Mouse (Mus musculus): ENCODE data around the gene Ctrc.

Gene Ctrc

GRCm38 (mm10) chr4:141866933-141867490 is 20.9 kb upstream of the Ctrc start:
- no peak for DNase-seq (ENCODE audit: low read depth)

- no peak for DNase-seq (ENCODE audit: low read depth)
These were observed 19.4 kb upstream of the Ctrc start for GRCm38 (mm10) chr4:141865600-141865999.

GRCm38 (mm10) chr4:141865006-141865405 is 18.8 kb upstream of the Ctrc start:
- no peak for DNase-seq (ENCODE audit: low read depth)

GRCm38 (mm10) chr4:141864506-141864905 is 18.3 kb upstream of the Ctrc start:
- no peak for DNase-seq (ENCODE audit: low read depth)

GRCm38 (mm10) chr4:141863726-141864280 is 17.6 kb upstream of the Ctrc start:
- no peak for DNase-seq (ENCODE audit: low read depth)

- DNase-seq (ENCODE audit: low read depth): no peak
These were observed 16.7 kb upstream of the Ctrc start for GRCm38 (mm10) chr4:141862867-141863266.

- no peak for DNase-seq (ENCODE audit: low read depth)
These were observed 15.6 kb upstream of the Ctrc start for GRCm38 (mm10) chr4:141861591-141862295.

- no peak for DNase-seq (ENCODE audit: low read depth)
These were observed 14.2 kb upstream of the Ctrc start for GRCm38 (mm10) chr4:141860246-141860841.

- DNase-seq (ENCODE audit: low read depth): no peak
These were observed 13.2 kb upstream of the Ctrc start for GRCm38 (mm10) chr4:141859351-141859750.

GRCm38 (mm10) chr4:141858501-141858900 is 12.3 kb upstream of the Ctrc start:
- DNase-seq (ENCODE audit: low read depth): no peak

GRCm38 (mm10) chr4:141857422-141857930 is 11.3 kb upstream of the Ctrc start:
- peak; percentile 55 for DNase-seq (ENCODE audit: low read depth)

GRCm38 (mm10) chr4:141853437-141853836 is 7.3 kb upstream of the Ctrc start:
- no peak for DNase-seq (ENCODE audit: low read depth)

GRCm38 (mm10) chr4:141834536-141835095 is 11.5 kb downstream of the Ctrc start:
- no peak for DNase-seq (ENCODE audit: low read depth)

- no peak for DNase-seq (ENCODE audit: low read depth)
These were observed 12.2 kb downstream of the Ctrc start for GRCm38 (mm10) chr4:141833911-141834310.

GRCm38 (mm10) chr4:141831361-141831760 is 14.8 kb downstream of the Ctrc start:
- DNase-seq (ENCODE audit: low read depth): no peak

GRCm38 (mm10) chr4:141830381-141830780 is 15.8 kb downstream of the Ctrc start:
- no peak for DNase-seq (ENCODE audit: low read depth)

GRCm38 (mm10) chr4:141828177-141828576 is 18.0 kb downstream of the Ctrc start:
- no peak for DNase-seq (ENCODE audit: low read depth)

- no peak for DNase-seq (ENCODE audit: low read depth)
These were observed 18.8 kb downstream of the Ctrc start for GRCm38 (mm10) chr4:141827401-141827800.

- DNase-seq (ENCODE audit: low read depth): no peak
These were observed 20.1 kb downstream of the Ctrc start, which contains the start of gene Cela2a for GRCm38 (mm10) chr4:141826060-141826459. Cela2a (minus strand) TSS chr4:141826160.

- peak; percentile 82 for DNase-seq (ENCODE audit: low read depth)
These were observed 23.2 kb downstream of the Ctrc start for GRCm38 (mm10) chr4:141822979-141823378.

- no peak for DNase-seq (ENCODE audit: low read depth)
These were observed 24.1 kb downstream of the Ctrc start for GRCm38 (mm10) chr4:141822089-141822488.

GRCm38 (mm10) chr4:141821178-141821577 is 25.0 kb downstream of the Ctrc start:
- no peak for DNase-seq (ENCODE audit: low read depth)

- DNase-seq (ENCODE audit: low read depth): no peak
These were observed 26.8 kb downstream of the Ctrc start for GRCm38 (mm10) chr4:141819316-141819715.
